Mouse (Mus musculus) embryo, embryonic 9.5 days (tissue): ENCODE data around the gene Ano6.
"Not testable (repeated sequence)": the region's sequence is repeated elsewhere in the genome, so short reads cannot be mapped to it uniquely, and the experiment has no call there.

Source experiments
- DNase-seq: peaks from one replicate; pipeline ENCODE4 v3.0.0-alpha.2; 2017; ENCODE audit errors: extremely low spot score

Gene Ano6

GRCm38 (mm10) chr15:95826516-95826915 lies 35.9 kb downstream of the Ano6 start:
- no peak for DNase-seq

GRCm38 (mm10) chr15:95827465-95827971 lies 36.9 kb downstream of the Ano6 start:
- DNase-seq = peak; percentile 78

- not testable (repeated sequence) for DNase-seq
Measured at GRCm38 (mm10) chr15:95828018-95828646, 37.5 kb downstream of the Ano6 start.

- peak; percentile 53 for DNase-seq
Measured at GRCm38 (mm10) chr15:95828647-95829254, 38.1 kb downstream of the Ano6 start.

- DNase-seq = no peak
Measured at GRCm38 (mm10) chr15:95829553-95830205, 39.0 kb downstream of the Ano6 start.

- DNase-seq = no peak
Measured at GRCm38 (mm10) chr15:95830206-95830560, 39.5 kb downstream of the Ano6 start.

GRCm38 (mm10) chr15:95833292-95833691 lies 42.6 kb downstream of the Ano6 start:
- DNase-seq = no peak

- DNase-seq = no peak
Measured at GRCm38 (mm10) chr15:95836077-95836476, 45.4 kb downstream of the Ano6 start.

GRCm38 (mm10) chr15:95836646-95837434 lies 46.2 kb downstream of the Ano6 start:
- DNase-seq = no peak

GRCm38 (mm10) chr15:95837570-95837969 lies 46.9 kb downstream of the Ano6 start:
- no peak for DNase-seq

- DNase-seq = no peak
Measured at GRCm38 (mm10) chr15:95838171-95839020, 47.8 kb downstream of the Ano6 start.

GRCm38 (mm10) chr15:95839789-95840188 lies 49.1 kb downstream of the Ano6 start:
- no peak for DNase-seq

GRCm38 (mm10) chr15:95843183-95843949 lies 52.7 kb downstream of the Ano6 start:
- DNase-seq = no peak

GRCm38 (mm10) chr15:95844412-95844811 lies 53.8 kb downstream of the Ano6 start:
- DNase-seq = no peak

- DNase-seq = no peak
Measured at GRCm38 (mm10) chr15:95846102-95846501, 55.5 kb downstream of the Ano6 start.

GRCm38 (mm10) chr15:95848493-95849064 lies 57.9 kb downstream of the Ano6 start:
- DNase-seq = no peak

- DNase-seq = no peak
Measured at GRCm38 (mm10) chr15:95849513-95850411, 59.1 kb downstream of the Ano6 start.

GRCm38 (mm10) chr15:95850546-95850945 lies 59.9 kb downstream of the Ano6 start:
- DNase-seq = no peak
